Mouse (Mus musculus): ENCODE measurements around the gene Haus6.
"Not testable (repeated sequence)": the region's sequence is repeated elsewhere in the genome, so short reads cannot be mapped to it uniquely, and the experiment has no call there.

- not testable (repeated sequence) for TF ChIP-seq ELF1 (IDR thresholded peaks at IDR 0.05; ENCODE audit: low read depth, low read length); POLR2A (IDR thresholded peaks at IDR 0.05; ENCODE audit: low read depth, low read length); MYC (IDR thresholded peaks at IDR 0.05; ENCODE audit: low read depth, low read length); SIN3A (IDR thresholded peaks at IDR 0.05; ENCODE audit: low read length); CTCF (conservative IDR thresholded peaks at IDR 0.05 in 1 of 2, IDR thresholded peaks at IDR 0.05 in 1 of 2; ENCODE audit: low read depth in 2 of 2, low read length in 2 of 2); PAX5 (IDR thresholded peaks at IDR 0.05; ENCODE audit: low read length); POLR2AphosphoS2 (IDR thresholded peaks at IDR 0.05; ENCODE audit: low read depth, low read length); EP300 (IDR thresholded peaks at IDR 0.05; ENCODE audit: low read length); ZNF384 (IDR thresholded peaks at IDR 0.05; ENCODE audit: low read depth, low read length); NELFE (IDR thresholded peaks at IDR 0.05; ENCODE audit: low read depth, low read length); CHD2 (IDR thresholded peaks at IDR 0.05; ENCODE audit: low read length)
Measured at GRCm38 (mm10) chr4:86648394-86648793, 36.5 kb upstream of the Haus6 start.

Data from CH12.LX (cell line).